Mouse (Mus musculus) intestine, postnatal 0 days (tissue): Measurements from ENCODE around the gene Ptprg. TPM values are rescaled to one million over a fixed set of nuclear protein-coding genes. Genes with fewer than 3 reads are reported as not detected.

Experiments used
- ATAC-seq: fragments of 200-750 bp; cut with Nextera tagmentation; 2 replicates; pipeline ENCODE4 v1.8.0; 2017; ENCODE audit warnings: mild to moderate bottlenecking, moderate TSS enrichment, moderate library complexity
- H3K27ac ChIP-seq: fragments of 300-500 bp; sonication (generic); 2 replicates; pipeline ENCODE4 v1.5.1; 2014; ENCODE audit warnings: mild to moderate bottlenecking, low read depth, low read length, moderate library complexity
- H3K27me3 ChIP-seq: fragments of 300-500 bp; sonication (generic); replicated peaks from 2 replicates; pipeline ENCODE4 v1.6.1; 2014; ENCODE audit warnings: low read length, mixed read lengths; ENCODE audit not compliant: control insufficient read depth, insufficient read depth
- H3K36me3 ChIP-seq: fragments of 300-500 bp; sonication (generic); 2 replicates; pipeline ENCODE4 v1.6.1; 2014; ENCODE audit warnings: mild to moderate bottlenecking, moderate library complexity; ENCODE audit not compliant: control insufficient read depth, insufficient read depth
- H3K4me1 ChIP-seq: fragments of 300-500 bp; sonication (generic); replicated peaks from 2 replicates; pipeline ENCODE4 v1.6.1; 2014; ENCODE audit warnings: antibody characterized with exemption, low read length, mixed read lengths; ENCODE audit not compliant: control insufficient read depth, insufficient read depth
- H3K4me2 ChIP-seq: fragments of 300-500 bp; sonication (generic); replicated peaks from 2 replicates; pipeline ENCODE4 v1.6.1; 2014; ENCODE audit warnings: low read depth, mild to moderate bottlenecking, moderate library complexity
- H3K4me3 ChIP-seq: fragments of 300-500 bp; sonication (generic); 2 replicates; pipeline ENCODE4 v1.5.1; 2014; ENCODE audit warnings: low read depth, low read length
- H3K9ac ChIP-seq: fragments of 300-500 bp; sonication (generic); 2 replicates; pipeline ENCODE4 v1.6.1; 2014; ENCODE audit warnings: mild to moderate bottlenecking, low read depth, low read length
- H3K9me3 ChIP-seq: fragments of 300-500 bp; sonication (generic); 2 replicates; pipeline ENCODE4 v1.6.1; 2016; ENCODE audit warnings: mixed run types; ENCODE audit not compliant: control insufficient read depth
- CTCF ChIP-seq: sonication (generic); IDR thresholded peaks from 2 replicates; pipeline ENCODE4 v1.5.1; 2016; ENCODE audit warnings: low read depth, mild to moderate bottlenecking, control low read depth, antibody characterized with exemption, moderate library complexity
- WGBS: fragments of 180-500 bp; shearing (Covaris S2); extraction: QIAGEN DNeasy Blood & Tissue Kit; methylation state at CpG from one replicate; pipeline ENCODE4 v1.1.7; 2014; 5-methylcytosine and 5-hydroxymethylcytosine counted together
- polyA plus RNA-seq: library from polyadenylated mRNA; unstranded; fragments of >200 nt; fragmentation: Nextera tagmentation; extraction: Ambion mirVana; gene quantifications from 2 replicates; pipeline ENCODE4 v1.2.1, GENCODE M21; 2015

Ptprg gene
- polyA plus RNA-seq, 1 experiment from 2014 or later = 3.7 TPM

DNA sequence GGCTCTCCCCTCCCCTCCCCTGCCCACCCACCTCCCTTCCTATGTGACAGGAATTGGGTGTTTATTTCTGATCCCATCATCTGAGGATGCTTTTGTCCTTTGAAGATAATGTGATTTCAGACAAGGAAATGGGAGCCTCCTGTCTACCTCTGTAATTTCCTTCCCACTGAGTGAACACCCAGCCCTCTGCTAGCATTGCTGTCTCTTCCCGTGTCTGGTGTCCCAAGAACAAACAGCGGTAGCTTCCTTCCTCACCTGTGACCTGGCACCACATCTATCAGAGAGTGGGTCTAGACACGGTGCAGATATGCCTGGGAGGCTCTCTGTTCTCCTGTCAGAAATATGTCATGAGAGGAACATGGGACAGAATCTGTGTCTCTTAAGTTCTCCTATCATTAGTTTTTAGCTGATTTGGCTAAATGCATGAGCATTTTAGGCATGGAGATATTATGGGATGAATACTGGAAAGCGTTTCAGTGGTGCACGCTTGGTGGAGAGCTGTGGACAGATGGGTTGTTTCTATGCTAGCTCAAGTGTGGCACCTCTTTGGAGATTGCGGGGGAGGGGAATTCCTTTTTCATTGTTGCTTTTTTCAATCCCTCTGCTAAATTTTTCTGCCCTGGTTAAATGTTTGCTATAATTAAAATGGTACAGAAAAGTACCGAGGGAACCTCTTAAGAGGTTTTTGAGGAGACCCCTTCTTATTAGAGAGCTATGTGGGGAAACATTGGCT is 509.5 kb downstream of the Ptprg start:
- Histone ChIP-seq H3K4me2 (no peak overlapping the region), H3K27ac (no peak overlapping the region), H3K4me3 (no peak overlapping the region), H3K4me1 (no peaks in the 10 kb centered on the region), H3K9me3 (no peaks in the 10 kb centered on the region), H3K27me3 (no peaks in the 10 kb centered on the region), H3K36me3 (no peaks in the 10 kb centered on the region), H3K9ac (no peak overlapping the region)
- no peak for TF ChIP-seq CTCF
- ATAC-seq = no peak
- WGBS = 80% methylated on average over 7 of the region's 7 CpGs

DNA sequence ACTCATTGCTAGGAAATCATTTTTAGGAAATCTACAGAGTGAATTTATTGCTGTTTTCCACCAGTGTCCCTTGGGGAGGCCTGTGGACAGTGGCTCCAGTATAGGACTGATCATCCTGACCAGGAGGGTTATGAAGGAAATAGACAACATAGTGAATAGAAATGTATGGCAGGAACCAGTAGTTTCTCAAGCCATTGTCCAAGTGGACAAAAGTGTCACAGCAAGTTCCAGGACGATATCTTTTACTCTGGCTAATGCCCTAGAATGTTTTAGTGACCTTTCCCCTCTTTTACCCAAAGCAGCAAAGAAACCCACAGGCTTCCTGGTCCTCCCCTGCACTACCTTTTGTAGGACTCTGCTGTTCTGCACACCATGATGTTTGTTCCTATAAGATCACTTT is 511.7 kb downstream of the Ptprg start:
- no peak for ATAC-seq
- H3K36me3 ChIP-seq = no peaks in the 10 kb centered on the region

DNA sequence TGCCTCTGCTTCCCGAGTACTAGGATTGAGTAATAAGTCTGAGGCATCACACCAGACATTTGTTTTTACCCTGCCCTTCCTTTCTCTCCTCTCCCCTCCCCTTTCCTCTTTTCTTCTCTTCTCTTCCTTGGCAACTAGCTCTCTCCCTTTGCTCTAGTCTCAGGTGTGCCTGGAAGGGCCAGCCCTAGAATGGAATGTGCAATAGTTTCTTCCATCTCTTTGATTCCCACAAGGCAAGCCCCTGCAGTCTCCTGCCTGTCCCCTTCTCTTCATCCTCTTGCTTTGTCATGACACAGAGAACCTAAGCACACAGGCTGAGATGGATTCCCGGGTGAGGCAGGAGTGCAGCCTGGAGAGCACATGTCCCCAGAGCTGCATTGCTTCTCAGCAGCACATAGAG is 512.4 kb downstream of the Ptprg start:
- no peak overlapping the region for H3K4me2 ChIP-seq
- H3K27ac ChIP-seq = no peak overlapping the region
- ATAC-seq = no peak
- TF ChIP-seq CTCF = no peak
- no peak overlapping the region for H3K9ac ChIP-seq
- 66% methylated on average over 2 of the region's 2 CpGs for WGBS
- H3K4me3 ChIP-seq = no peak overlapping the region
- H3K9me3 ChIP-seq = no peaks in the 10 kb centered on the region
- H3K27me3 ChIP-seq = no peaks in the 10 kb centered on the region
- no peaks in the 10 kb centered on the region for H3K4me1 ChIP-seq
- no peaks in the 10 kb centered on the region for H3K36me3 ChIP-seq

More for the DNA sequence above, 511.7 kb downstream of the Ptprg start:
- no peak overlapping the region for H3K9ac ChIP-seq
- WGBS = 72% methylated on average over 1 of the region's 1 CpGs
- TF ChIP-seq CTCF = no peak
- H3K4me2 ChIP-seq = no peak overlapping the region
- H3K4me1 ChIP-seq = no peaks in the 10 kb centered on the region
- H3K9me3 ChIP-seq = no peaks in the 10 kb centered on the region
- H3K27ac ChIP-seq = no peak overlapping the region
- no peak overlapping the region for H3K4me3 ChIP-seq
- H3K27me3 ChIP-seq = no peaks in the 10 kb centered on the region

DNA sequence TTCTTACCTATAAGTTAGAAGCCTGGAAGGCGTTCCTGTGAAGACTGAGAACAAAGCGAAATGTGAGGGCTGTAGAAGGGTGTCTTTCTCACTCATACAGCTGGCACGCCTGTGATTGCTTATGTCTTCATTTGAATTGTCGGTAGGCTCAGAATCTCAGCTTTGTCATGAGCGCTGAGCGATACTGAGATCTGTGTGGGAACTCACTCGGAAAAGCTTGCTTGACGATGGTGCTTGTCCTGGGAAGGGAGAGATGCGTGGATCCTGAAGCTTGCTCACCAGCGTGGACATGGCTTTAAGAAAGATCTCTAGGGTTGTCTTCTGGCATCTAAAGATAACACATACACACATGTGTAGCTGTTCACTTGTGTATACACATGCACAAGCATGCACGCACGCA is 516.4 kb downstream of the Ptprg start:
- Histone ChIP-seq H3K4me3 (no peak overlapping the region), H3K27me3 (no peaks in the 10 kb centered on the region), H3K9ac (no peak overlapping the region), H3K36me3 (no peaks in the 10 kb centered on the region), H3K27ac (no peak overlapping the region), H3K4me1 (no peaks in the 10 kb centered on the region; the same call in 1 of the 2 replicates), H3K4me2 (no peak overlapping the region), H3K9me3 (no peaks in the 10 kb centered on the region)
- ATAC-seq = no peak
- TF ChIP-seq CTCF = no peak
- 93% methylated on average over 12 of the region's 12 CpGs for WGBS

DNA sequence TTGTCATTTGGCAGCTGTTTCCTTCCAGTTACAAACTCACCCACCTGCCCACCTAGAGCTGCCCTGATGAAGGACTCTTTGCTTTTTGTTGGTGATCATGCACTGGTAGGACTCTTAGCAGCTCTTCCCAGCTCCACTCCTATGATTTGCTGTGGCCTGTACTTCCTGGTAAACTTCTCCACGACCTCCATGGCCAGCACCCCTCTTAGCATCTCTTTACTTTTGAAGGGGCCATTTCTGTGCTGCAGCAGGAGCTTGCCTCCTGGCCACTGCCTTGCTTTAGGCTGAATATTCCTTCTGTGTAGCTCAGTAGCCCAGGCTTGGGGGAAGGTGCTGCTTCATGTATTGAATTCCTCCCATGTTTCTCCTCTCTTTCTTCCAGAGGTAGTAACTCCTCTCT is 517.0 kb downstream of the Ptprg start:
- Histone ChIP-seq H3K4me1 (no peaks in the 10 kb centered on the region; the same call in 1 of the 2 replicates), H3K36me3 (no peaks in the 10 kb centered on the region), H3K27me3 (no peaks in the 10 kb centered on the region), H3K4me3 (no peak overlapping the region), H3K4me2 (no peak overlapping the region), H3K9ac (no peak overlapping the region), H3K9me3 (no peaks in the 10 kb centered on the region), H3K27ac (no peak overlapping the region)
- no peak for TF ChIP-seq CTCF
- 25% methylated on average over 1 of the region's 1 CpGs for WGBS
- ATAC-seq = no peak

DNA sequence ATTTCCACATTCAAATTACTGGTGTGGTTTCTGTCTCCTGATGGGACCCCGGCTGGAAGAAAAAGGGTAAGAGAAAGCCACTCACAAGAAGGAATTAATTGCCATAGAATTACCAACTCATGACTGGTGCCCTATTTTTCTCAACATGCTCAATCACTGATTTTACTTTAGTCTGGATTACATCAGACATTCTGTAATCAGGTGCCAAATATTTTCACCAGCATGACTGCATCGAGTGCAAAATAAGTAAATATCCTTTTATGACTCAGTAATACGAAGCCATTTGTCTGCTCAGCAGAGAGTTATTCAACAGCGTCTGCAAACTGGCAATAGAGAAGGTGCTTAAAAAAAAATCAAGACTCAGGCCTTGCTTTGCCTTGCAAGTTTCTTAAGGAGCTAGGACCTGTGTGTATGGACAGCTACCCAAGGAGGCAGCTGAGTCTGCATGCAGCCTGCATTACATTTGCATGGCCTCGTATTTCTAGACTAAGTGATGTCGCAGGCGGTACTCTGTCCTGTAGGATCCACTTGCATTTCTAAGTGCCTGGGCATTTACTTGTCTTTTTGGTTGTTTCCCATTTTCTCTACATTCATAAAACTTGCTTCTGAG is 517.6 kb downstream of the Ptprg start:
- Histone ChIP-seq H3K4me1 (no peaks in the 10 kb centered on the region; the same call in 1 of the 2 replicates), H3K9me3 (no peaks in the 10 kb centered on the region), H3K9ac (no peak overlapping the region), H3K4me2 (no peak overlapping the region), H3K36me3 (no peaks in the 10 kb centered on the region), H3K4me3 (no peak overlapping the region), H3K27ac (no peak overlapping the region), H3K27me3 (no peaks in the 10 kb centered on the region)
- 60% methylated on average over 7 of the region's 7 CpGs for WGBS
- no peak for ATAC-seq
- no peak for TF ChIP-seq CTCF
